Mouse (Mus musculus) cortical plate, adult 2 months (tissue): ENCODE results near the gene Arid1b.

Experiments used
- CTCF ChIP-seq: fragments of 200-500 bp; IDR thresholded peaks from 2 replicates; pipeline ENCODE4 v1.5.1; 2011; ENCODE audit warnings: mild to moderate bottlenecking, control low read depth, low read length; ENCODE audit not compliant: insufficient read depth; ENCODE audit errors: extremely low read depth
- POLR2A ChIP-seq: fragments of 200-500 bp; IDR thresholded peaks from 2 replicates; pipeline ENCODE4 v1.6.1; 2011; ENCODE audit warnings: mild to moderate bottlenecking, low read length, control low read depth; ENCODE audit not compliant: insufficient read depth; ENCODE audit errors: extremely low read depth

DNA sequence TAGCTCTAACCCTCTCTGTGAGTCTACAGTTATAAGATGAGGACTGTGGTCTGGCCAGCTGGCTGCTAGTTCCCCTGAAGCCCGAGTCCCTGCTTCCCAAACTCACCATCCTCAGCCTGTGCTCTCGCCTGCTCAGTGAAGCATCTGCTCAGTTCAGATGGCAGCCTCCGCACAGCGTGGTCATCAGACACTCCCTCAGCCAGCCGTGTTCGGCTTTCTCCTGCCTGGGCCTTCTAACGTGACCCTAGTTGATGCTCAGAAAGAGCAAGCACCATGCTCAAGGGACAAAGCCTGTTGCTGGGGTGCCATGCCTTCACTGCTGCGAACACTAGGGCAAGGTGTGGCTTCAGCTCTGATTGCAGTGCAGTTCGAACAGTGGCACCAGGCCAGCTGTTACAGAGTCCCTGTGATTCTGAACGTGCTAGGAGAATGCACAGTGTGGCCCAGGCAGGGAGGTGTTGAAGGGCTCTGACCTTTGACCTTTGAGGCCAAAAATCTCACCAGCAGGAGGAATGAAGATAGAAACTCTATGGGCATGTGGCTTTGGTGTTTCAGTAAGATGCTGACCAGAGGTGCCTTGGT is 222.9 kb downstream of the Arid1b start:
- no peak for TF ChIP-seq POLR2A
- TF ChIP-seq CTCF, result no peak
